Mouse (Mus musculus): ENCODE measurements around the gene Cutc. TPM values are rescaled to one million over a fixed set of nuclear protein-coding genes. Genes with fewer than 3 reads are reported as not detected.

Gene Cutc
- polyA plus RNA-seq, 1 experiment from 2014 or later = 12.0 TPM

DNA sequence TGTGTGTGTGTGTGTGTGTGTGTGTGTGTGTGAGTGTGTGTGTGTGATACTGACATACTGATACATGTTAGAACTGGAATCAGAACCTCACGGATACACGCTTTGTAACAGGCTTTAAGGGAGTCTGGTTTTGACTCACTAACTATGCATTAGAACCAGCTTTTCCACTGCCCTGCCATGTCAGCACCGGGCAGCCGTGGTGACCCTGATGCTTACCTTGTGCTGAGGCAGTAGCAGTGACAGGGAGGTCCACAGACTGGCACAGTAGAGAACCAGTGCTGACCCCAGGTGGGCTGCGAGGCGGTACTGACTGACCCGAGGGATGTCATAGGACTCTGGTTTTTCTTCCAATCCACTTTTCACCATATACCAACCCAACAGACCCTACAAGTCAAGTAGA is 9.4 kb upstream of the Cutc start:
- Histone ChIP-seq H3K4me2 (ENCODE audit: low read depth) (no peak overlapping the region), H3K36me3 (ENCODE audit: control insufficient read depth, insufficient read depth, low read length) (peaks cover 11% of the 10 kb centered on the region), H3K27ac (ENCODE audit: low read depth, low read length) (no peak overlapping the region), H3K4me1 (ENCODE audit: control insufficient read depth, insufficient read depth, low read length) (no peaks in the 10 kb centered on the region), H3K4me3 (ENCODE audit: low read depth, low read length) (no peak overlapping the region), H3K27me3 (ENCODE audit: control insufficient read depth, insufficient read depth, low read length) (no peaks in the 10 kb centered on the region), H3K9me3 (ENCODE audit: control insufficient read depth, low read length) (no peaks in the 10 kb centered on the region), H3K9ac (ENCODE audit: low read length) (no peak overlapping the region)
- ATAC-seq (ENCODE audit: insufficient read depth, low FRiP score, low TSS enrichment) (no peak), DNase-seq (ENCODE audit: low spot score) (no peak)
- 94% methylated on average over 7 of the region's 7 CpGs for WGBS

DNA sequence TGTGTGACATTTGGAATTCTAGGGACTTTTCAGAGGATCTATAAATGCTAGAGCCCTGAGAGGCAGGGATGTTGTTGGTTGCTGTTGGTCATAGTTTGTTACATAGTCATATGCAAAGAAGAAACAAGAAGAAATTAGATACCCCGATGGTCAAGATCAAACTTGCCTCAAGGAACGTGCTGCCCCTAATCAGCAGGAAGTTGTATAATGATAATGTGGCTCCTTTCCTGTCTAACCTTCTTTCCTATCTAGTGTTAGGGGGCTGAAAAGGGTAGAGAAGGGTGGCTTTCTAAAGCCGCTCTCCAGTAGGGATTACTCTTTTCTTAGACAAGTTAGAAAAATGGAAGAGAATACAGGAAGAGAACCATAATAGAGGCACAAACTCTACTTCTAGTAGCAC is 7.1 kb upstream of the Cutc start:
- WGBS = 90% methylated on average over 3 of the region's 3 CpGs
- H3K9me3 ChIP-seq (ENCODE audit: control insufficient read depth, low read length) = no peaks in the 10 kb centered on the region
- no peaks in the 10 kb centered on the region for H3K4me1 ChIP-seq (ENCODE audit: control insufficient read depth, insufficient read depth, low read length)
- H3K4me2 ChIP-seq (ENCODE audit: low read depth) = no peak overlapping the region
- DNase-seq (ENCODE audit: low spot score) (no peak), ATAC-seq (ENCODE audit: insufficient read depth, low FRiP score, low TSS enrichment) (no peak)
- H3K9ac ChIP-seq (ENCODE audit: low read length) = no peak overlapping the region
- no peaks in the 10 kb centered on the region for H3K27me3 ChIP-seq (ENCODE audit: control insufficient read depth, insufficient read depth, low read length)
- H3K4me3 ChIP-seq (ENCODE audit: low read depth, low read length) = no peak overlapping the region
- H3K27ac ChIP-seq (ENCODE audit: low read depth, low read length) = no peak overlapping the region
- peaks cover 13% of the 10 kb centered on the region for H3K36me3 ChIP-seq (ENCODE audit: control insufficient read depth, insufficient read depth, low read length)

DNA sequence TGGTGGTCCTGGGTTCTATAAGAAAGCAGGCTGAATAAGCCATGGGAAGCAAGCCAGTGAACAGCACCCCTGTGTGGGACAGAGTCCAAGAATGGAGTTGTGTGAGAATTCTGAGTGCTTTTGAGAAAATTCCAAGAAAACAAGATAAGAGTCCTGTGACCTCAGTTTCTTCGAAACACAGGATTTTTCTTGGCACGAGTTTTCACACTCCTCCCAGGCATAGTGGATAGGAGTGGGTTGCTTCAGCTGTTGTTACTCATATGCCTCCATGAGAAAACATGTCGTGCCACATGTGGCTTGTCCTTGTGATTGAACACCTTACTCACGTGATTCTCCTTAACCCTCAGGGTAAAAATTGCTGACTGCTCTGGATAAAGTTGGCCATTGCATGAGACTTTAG is 4.9 kb upstream of the Cutc start:
- WGBS = 96% methylated on average over 4 of the region's 4 CpGs
- DNase-seq (ENCODE audit: low spot score) = no peak
- ATAC-seq (ENCODE audit: insufficient read depth, low FRiP score, low TSS enrichment) = no peak
- H3K9ac ChIP-seq (ENCODE audit: low read length) = no peak overlapping the region
- H3K9me3 ChIP-seq (ENCODE audit: control insufficient read depth, low read length) = no peaks in the 10 kb centered on the region
- no peak overlapping the region for H3K4me3 ChIP-seq (ENCODE audit: low read depth, low read length)
- no peaks in the 10 kb centered on the region for H3K27me3 ChIP-seq (ENCODE audit: control insufficient read depth, insufficient read depth, low read length)
- no peak overlapping the region for H3K4me2 ChIP-seq (ENCODE audit: low read depth)
- peaks cover 9% of the 10 kb centered on the region for H3K36me3 ChIP-seq (ENCODE audit: control insufficient read depth, insufficient read depth, low read length)
- H3K27ac ChIP-seq (ENCODE audit: low read depth, low read length) = no peak overlapping the region
- no peaks in the 10 kb centered on the region for H3K4me1 ChIP-seq (ENCODE audit: control insufficient read depth, insufficient read depth, low read length)

DNA sequence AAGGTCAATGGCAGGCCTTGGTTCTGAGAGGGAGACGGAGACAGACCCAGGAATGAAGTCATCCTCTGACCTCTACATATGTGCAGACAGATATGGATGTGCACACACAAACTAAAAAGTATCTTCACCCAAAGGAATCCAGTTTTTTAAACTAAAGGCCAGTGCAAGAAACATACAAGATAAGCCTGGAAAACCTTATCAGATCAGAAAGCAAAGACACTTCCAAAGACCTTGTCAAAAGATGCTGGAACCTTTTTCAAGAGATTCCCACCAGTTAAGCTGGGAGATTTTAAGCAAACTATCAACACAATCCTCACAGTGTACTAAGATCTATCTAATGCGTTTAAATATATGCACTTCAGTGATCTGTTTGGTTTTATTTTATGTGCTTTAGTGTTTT is 2.8 kb upstream of the Cutc start:
- H3K4me2 ChIP-seq (ENCODE audit: low read depth) = no peak overlapping the region
- ATAC-seq (ENCODE audit: insufficient read depth, low FRiP score, low TSS enrichment) (no peak), DNase-seq (ENCODE audit: low spot score) (no peak)
- H3K4me1 ChIP-seq (ENCODE audit: control insufficient read depth, insufficient read depth, low read length) = no peaks in the 10 kb centered on the region
- no peaks in the 10 kb centered on the region for H3K27me3 ChIP-seq (ENCODE audit: control insufficient read depth, insufficient read depth, low read length)
- H3K9me3 ChIP-seq (ENCODE audit: control insufficient read depth, low read length) = no peaks in the 10 kb centered on the region
- H3K9ac ChIP-seq (ENCODE audit: low read length) = no peak overlapping the region
- WGBS = 92% methylated on average over 2 of the region's 2 CpGs
- H3K36me3 ChIP-seq (ENCODE audit: control insufficient read depth, insufficient read depth, low read length) = peaks cover 7% of the 10 kb centered on the region
- H3K4me3 ChIP-seq (ENCODE audit: low read depth, low read length) = no peak overlapping the region
- H3K27ac ChIP-seq (ENCODE audit: low read depth, low read length) = no peak overlapping the region

DNA sequence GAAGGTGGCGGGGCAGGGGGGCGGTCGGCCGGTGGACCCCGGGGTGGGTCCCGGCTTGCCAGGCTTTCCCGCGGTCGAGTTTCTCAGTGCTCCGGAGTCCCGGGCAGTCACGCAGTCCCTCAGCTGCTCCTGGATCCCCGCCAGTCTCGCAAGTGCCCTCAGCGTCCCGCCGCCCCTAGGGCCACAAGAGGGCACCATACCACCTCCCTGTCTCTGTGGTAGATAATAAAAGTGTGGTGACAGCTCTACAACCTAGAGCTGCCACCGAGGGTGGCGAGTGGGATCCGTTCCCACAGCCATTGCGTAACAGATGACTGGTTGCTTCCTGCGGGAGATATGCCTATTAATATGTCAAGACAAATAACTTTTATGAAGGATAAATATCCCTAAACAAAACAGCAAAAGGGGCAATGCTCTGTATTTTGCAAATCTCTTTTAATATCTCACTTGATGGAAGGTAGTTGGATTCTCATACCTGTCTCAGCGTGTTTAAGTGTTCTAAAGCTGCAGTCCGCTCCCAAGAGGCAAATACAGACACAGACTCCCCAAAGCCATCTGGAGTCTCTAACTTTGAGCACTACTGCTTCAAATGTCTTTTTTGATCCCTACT is 535 bp downstream of the Cutc start:
- Histone ChIP-seq H3K36me3 (ENCODE audit: control insufficient read depth, insufficient read depth, low read length) (peaks cover 3% of the 10 kb centered on the region; the same call in 1 of the 2 replicates), H3K4me1 (ENCODE audit: control insufficient read depth, insufficient read depth, low read length) (no peaks in the 10 kb centered on the region), H3K27me3 (ENCODE audit: control insufficient read depth, insufficient read depth, low read length) (no peaks in the 10 kb centered on the region), H3K9me3 (ENCODE audit: control insufficient read depth, low read length) (no peaks in the 10 kb centered on the region), H3K4me3 (ENCODE audit: low read depth, low read length) (peak overlapping the region; percentile 68), H3K27ac (ENCODE audit: low read depth, low read length) (peak overlapping the region; percentile 81), H3K9ac (ENCODE audit: low read length) (peak overlapping the region; percentile 75), H3K4me2 (ENCODE audit: low read depth) (peak overlapping the region; percentile 70)
- ATAC-seq (ENCODE audit: insufficient read depth, low FRiP score, low TSS enrichment) (peak; percentile 94), DNase-seq (ENCODE audit: low spot score) (peak; percentile 86)
- under 1% methylated on average over 24 of the region's 24 CpGs for WGBS

DNA sequence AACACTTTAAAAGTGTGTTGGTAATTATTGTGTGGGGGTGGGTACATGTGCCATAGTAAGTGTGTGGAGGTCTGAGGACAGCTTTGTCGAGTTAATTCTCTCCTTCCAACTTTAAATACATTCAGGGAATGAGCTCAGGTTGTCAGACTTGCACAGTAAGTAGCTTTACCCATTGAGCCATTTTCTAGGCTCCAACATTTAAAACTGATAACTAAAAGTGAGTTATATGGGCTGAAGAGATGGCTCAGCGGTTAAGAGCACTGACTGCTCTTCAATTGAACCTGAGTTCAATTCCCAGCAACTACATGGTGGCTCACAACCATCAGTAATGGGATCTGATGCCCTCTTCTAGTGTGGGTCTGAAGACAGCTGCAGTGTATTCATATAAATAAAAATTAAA is 1.4 kb downstream of the Cutc start:
- H3K4me1 ChIP-seq (ENCODE audit: control insufficient read depth, insufficient read depth, low read length) = no peaks in the 10 kb centered on the region
- WGBS = 83% methylated on average over 2 of the region's 2 CpGs
- no peak overlapping the region for H3K27ac ChIP-seq (ENCODE audit: low read depth, low read length)
- H3K9me3 ChIP-seq (ENCODE audit: control insufficient read depth, low read length) = no peaks in the 10 kb centered on the region
- H3K4me2 ChIP-seq (ENCODE audit: low read depth) = no peak overlapping the region
- no peak overlapping the region for H3K9ac ChIP-seq (ENCODE audit: low read length)
- H3K4me3 ChIP-seq (ENCODE audit: low read depth, low read length) = no peak overlapping the region
- H3K36me3 ChIP-seq (ENCODE audit: control insufficient read depth, insufficient read depth, low read length) = no peaks in the 10 kb centered on the region
- no peak for DNase-seq (ENCODE audit: low spot score)
- H3K27me3 ChIP-seq (ENCODE audit: control insufficient read depth, insufficient read depth, low read length) = no peaks in the 10 kb centered on the region
- ATAC-seq (ENCODE audit: insufficient read depth, low FRiP score, low TSS enrichment) = no peak

DNA sequence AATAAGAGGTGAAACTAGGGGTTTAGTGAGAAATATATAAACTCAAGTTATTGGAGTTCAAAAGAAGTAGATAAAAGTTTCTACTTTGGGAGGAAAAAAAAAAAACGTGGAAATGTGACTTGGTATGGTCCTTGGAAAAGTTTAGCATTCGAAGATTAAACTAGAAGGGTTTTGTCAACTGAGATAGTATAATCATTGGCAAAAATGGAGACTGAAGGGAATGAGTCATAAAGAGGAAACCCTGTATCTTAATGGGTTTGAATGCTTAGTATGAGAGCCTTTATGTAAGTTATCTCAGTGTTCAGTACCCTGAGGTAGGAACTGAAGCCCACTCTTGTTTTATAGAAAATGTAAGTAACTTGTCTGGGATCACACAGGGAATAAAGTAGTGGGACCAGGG is 2.1 kb downstream of the Cutc start:
- Histone ChIP-seq H3K27me3 (ENCODE audit: control insufficient read depth, insufficient read depth, low read length) (no peaks in the 10 kb centered on the region), H3K9me3 (ENCODE audit: control insufficient read depth, low read length) (no peaks in the 10 kb centered on the region), H3K4me1 (ENCODE audit: control insufficient read depth, insufficient read depth, low read length) (no peaks in the 10 kb centered on the region), H3K36me3 (ENCODE audit: control insufficient read depth, insufficient read depth, low read length) (no peaks in the 10 kb centered on the region), H3K9ac (ENCODE audit: low read length) (no peak overlapping the region), H3K4me2 (ENCODE audit: low read depth) (no peak overlapping the region), H3K4me3 (ENCODE audit: low read depth, low read length) (no peak overlapping the region), H3K27ac (ENCODE audit: low read depth, low read length) (no peak overlapping the region)
- no peak for ATAC-seq (ENCODE audit: insufficient read depth, low FRiP score, low TSS enrichment)
- no peak for DNase-seq (ENCODE audit: low spot score)
- 71% methylated on average over 2 of the region's 2 CpGs for WGBS

DNA sequence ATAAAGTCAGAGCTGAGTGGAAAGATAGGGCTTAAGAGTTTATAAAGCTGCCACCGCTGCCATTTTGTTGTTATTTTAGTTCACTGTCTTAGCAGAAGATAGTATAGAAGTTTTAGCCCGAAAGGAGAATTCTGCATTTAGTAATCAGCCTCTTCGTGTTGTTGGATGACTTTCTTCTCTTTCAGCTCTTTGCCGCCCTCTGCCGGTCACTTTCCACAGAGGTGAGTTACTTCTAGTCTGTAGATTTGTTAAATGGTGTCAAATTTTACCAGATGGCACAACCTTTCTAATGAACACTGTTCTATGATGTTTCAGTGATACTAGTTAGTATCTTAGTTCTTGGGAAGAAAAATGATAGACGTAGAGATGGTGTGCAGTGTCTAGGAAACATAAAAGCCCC is 7.7 kb downstream of the Cutc start:
- Histone ChIP-seq H3K4me1 (ENCODE audit: control insufficient read depth, insufficient read depth, low read length) (no peaks in the 10 kb centered on the region), H3K36me3 (ENCODE audit: control insufficient read depth, insufficient read depth, low read length) (no peaks in the 10 kb centered on the region), H3K9me3 (ENCODE audit: control insufficient read depth, low read length) (no peaks in the 10 kb centered on the region), H3K9ac (ENCODE audit: low read length) (no peak overlapping the region), H3K4me2 (ENCODE audit: low read depth) (no peak overlapping the region), H3K4me3 (ENCODE audit: low read depth, low read length) (no peak overlapping the region), H3K27ac (ENCODE audit: low read depth, low read length) (no peak overlapping the region), H3K27me3 (ENCODE audit: control insufficient read depth, insufficient read depth, low read length) (no peaks in the 10 kb centered on the region)
- DNase-seq (ENCODE audit: low spot score) (peak; percentile 76), ATAC-seq (ENCODE audit: insufficient read depth, low FRiP score, low TSS enrichment) (no peak)
- WGBS = 27% methylated on average over 6 of the region's 6 CpGs

DNA sequence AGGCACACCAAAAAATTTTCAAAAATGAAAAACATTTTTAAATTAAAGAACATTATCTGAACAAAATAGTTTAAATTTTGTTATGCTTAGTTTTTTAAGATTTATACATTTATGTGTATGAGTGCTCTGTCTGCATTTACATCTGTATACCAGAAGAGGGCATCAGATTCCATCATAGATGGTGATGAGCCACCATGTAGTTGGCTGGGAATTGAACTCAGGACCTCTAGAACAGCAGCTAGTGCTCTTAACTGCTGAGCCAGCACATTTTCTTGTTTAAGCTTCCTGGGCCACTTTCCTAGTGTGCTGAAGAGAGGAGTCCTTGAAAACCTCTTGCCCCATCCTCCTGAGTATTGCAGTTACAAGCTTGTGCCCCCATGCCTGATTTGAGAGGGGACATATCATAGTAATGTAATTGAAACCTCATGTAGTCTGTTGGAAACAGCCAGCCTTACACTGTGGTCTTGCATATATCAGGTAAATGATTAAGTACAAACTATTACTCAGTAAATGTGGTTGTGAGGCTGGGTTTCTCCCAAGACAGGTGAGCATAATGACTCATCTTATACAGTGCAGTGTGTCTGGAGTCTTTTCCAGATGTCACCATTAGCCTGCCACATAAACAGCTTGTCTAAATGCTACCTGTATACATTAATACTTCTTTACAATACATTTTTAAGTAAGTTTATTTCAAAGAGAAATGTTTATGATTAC is 8.9 kb downstream of the Cutc start:
- Histone ChIP-seq H3K4me3 (ENCODE audit: low read depth, low read length) (no peak overlapping the region), H3K4me1 (ENCODE audit: control insufficient read depth, insufficient read depth, low read length) (no peaks in the 10 kb centered on the region), H3K9me3 (ENCODE audit: control insufficient read depth, low read length) (no peaks in the 10 kb centered on the region), H3K36me3 (ENCODE audit: control insufficient read depth, insufficient read depth, low read length) (no peaks in the 10 kb centered on the region), H3K27me3 (ENCODE audit: control insufficient read depth, insufficient read depth, low read length) (no peaks in the 10 kb centered on the region), H3K27ac (ENCODE audit: low read depth, low read length) (no peak overlapping the region), H3K9ac (ENCODE audit: low read length) (no peak overlapping the region), H3K4me2 (ENCODE audit: low read depth) (no peak overlapping the region)
- no peak for ATAC-seq (ENCODE audit: insufficient read depth, low FRiP score, low TSS enrichment)
- DNase-seq (ENCODE audit: low spot score) = no peak

Measured in neural tube, embryonic 11.5 days (tissue).